Mouse (Mus musculus): ENCODE results near the gene Itgb4. TPM values are rescaled to one million over a fixed set of nuclear protein-coding genes. Genes with fewer than 3 reads are reported as not detected.

The Itgb4 gene
- polyA plus RNA-seq (2012; rRNA removed): 0.21 and 0.23 TPM in 2 replicates

GRCm38 (mm10) chr11:115974309-115975082, at the start of gene Itgb4:
Gene Itgb4, plus strand, starts transcription at chr11:115974709.

GRCm38 (mm10) chr11:115933108-115933746, 41.3 kb upstream of the Itgb4 start, which contains the start of the genes Sap30bp and Recql5:
Gene Sap30bp, plus strand, starts transcription at chr11:115933282.
Gene Recql5, minus strand, starts transcription at chr11:115933477.

GRCm38 (mm10) chr11:116012262-116012947, 37.9 kb downstream of the Itgb4 start, which contains the start of gene Galk1:
Gene Galk1, minus strand, starts transcription at chr11:116012719.

GRCm38 (mm10) chr11:116027756-116028155, 53.2 kb downstream of the Itgb4 start, which contains the start of gene H3f3b:
Gene H3f3b, minus strand, starts transcription at chr11:116027962.

GRCm38 (mm10) chr11:116030088-116030897, 55.8 kb downstream of the Itgb4 start, which contains the start of gene Unk:
Gene Unk, plus strand, starts transcription at chr11:116030322.

Other genes with a start within 250 kb of the Itgb4 start
- gene Tmem94, start 209.3 kb upstream of the Itgb4 start, polyA plus RNA-seq (2012; rRNA removed): 7.4 and 8.5 TPM in 2 replicates
- gene Caskin2, start 161.1 kb upstream of the Itgb4 start, polyA plus RNA-seq (2012; rRNA removed): 4.7 and 5.5 TPM in 2 replicates
- gene Tsen54, start 160.0 kb upstream of the Itgb4 start, polyA plus RNA-seq (2012; rRNA removed): 8.9 and 9.4 TPM in 2 replicates
- gene Llgl2, start 150.7 kb upstream of the Itgb4 start, polyA plus RNA-seq (2012; rRNA removed): 23.6 and 26.0 TPM in 2 replicates
- 1.1 and 1.3 TPM in 2 replicates for gene Myo15b, start 116.3 kb upstream of the Itgb4 start, polyA plus RNA-seq (2012; rRNA removed)
- 9.2 and 10.1 TPM in 2 replicates for gene Smim5, start 74.7 kb upstream of the Itgb4 start, polyA plus RNA-seq (2012; rRNA removed)
- gene Smim6, start 62.7 kb upstream of the Itgb4 start, polyA plus RNA-seq (2012; rRNA removed): 0.96 and 1.1 TPM in 2 replicates
- 18.6 and 21.1 TPM in 2 replicates for gene Sap30bp, start 41.4 kb upstream of the Itgb4 start, polyA plus RNA-seq (2012; rRNA removed)
- 6.0 and 6.8 TPM in 2 replicates for gene Recql5, start 41.2 kb upstream of the Itgb4 start, polyA plus RNA-seq (2012; rRNA removed)
- 104 TPM in 2 replicates for gene Galk1, start 38.0 kb downstream of the Itgb4 start, polyA plus RNA-seq (2012; rRNA removed)
- gene H3f3b, start 53.3 kb downstream of the Itgb4 start, polyA plus RNA-seq (2012; rRNA removed): 210 and 217 TPM in 2 replicates
- 9.9 and 13.0 TPM in 2 replicates for gene Unk, start 55.6 kb downstream of the Itgb4 start, polyA plus RNA-seq (2012; rRNA removed)
- gene Unc13d, start 103.3 kb downstream of the Itgb4 start, polyA plus RNA-seq (2012; rRNA removed): 9.5 and 10.8 TPM in 2 replicates
- gene Wbp2, start 112.3 kb downstream of the Itgb4 start, polyA plus RNA-seq (2012; rRNA removed): 48.7 and 52.4 TPM in 2 replicates
- 8.2 and 8.4 TPM in 2 replicates for gene Trim47, start 152.5 kb downstream of the Itgb4 start, polyA plus RNA-seq (2012; rRNA removed)
- gene Trim65, start 156.4 kb downstream of the Itgb4 start, polyA plus RNA-seq (2012; rRNA removed): 2.0 and 2.3 TPM in 2 replicates
- gene Mrpl38, start 164.2 kb downstream of the Itgb4 start, polyA plus RNA-seq (2012; rRNA removed): 18.9 and 19.5 TPM in 2 replicates
- 6.7 and 6.8 TPM in 2 replicates for gene Fbf1, start 193.5 kb downstream of the Itgb4 start, polyA plus RNA-seq (2012; rRNA removed)
- 24.2 and 29.9 TPM in 2 replicates for gene Ten1, start 224.1 kb downstream of the Itgb4 start, polyA plus RNA-seq (2012; rRNA removed)
- 262 and 366 TPM in 2 replicates for gene Acox1, start 224.3 kb downstream of the Itgb4 start, polyA plus RNA-seq (2012; rRNA removed)

Measured in liver, embryonic 18 days (tissue).